Mouse (Mus musculus) kidney, embryonic 15.5 days (tissue): ENCODE results near the gene Gm10681. TPM values are rescaled to one million over a fixed set of nuclear protein-coding genes. Genes with fewer than 3 reads are reported as not detected.
A peak's percentile ranks its signal among the peaks of the same experiment; 100 is the strongest.
"Not testable (repeated sequence)": the region's sequence is repeated elsewhere in the genome, so short reads cannot be mapped to it uniquely, and the experiment has no call there.

Experiments used
- ATAC-seq: fragments of 200-750 bp; cut with Nextera tagmentation; replicated peaks from 2 replicates; pipeline ENCODE4 v1.8.0; 2017; ENCODE audit warnings: moderate TSS enrichment; ENCODE audit not compliant: low FRiP score
- H3K27ac ChIP-seq: fragments of 300-500 bp; sonication (generic); 2 replicates; pipeline ENCODE4 v1.5.1; 2015; ENCODE audit warnings: mild to moderate bottlenecking, inconsistent platforms
- H3K27me3 ChIP-seq: fragments of 300-500 bp; sonication (generic); 2 replicates; pipeline ENCODE4 v1.6.1; 2015; ENCODE audit warnings: inconsistent platforms
- H3K36me3 ChIP-seq: fragments of 300-500 bp; sonication (generic); 2 replicates; pipeline ENCODE4 v1.6.1; 2015; ENCODE audit warnings: inconsistent platforms
- H3K4me1 ChIP-seq: fragments of 300-500 bp; sonication (generic); 2 replicates; pipeline ENCODE4 v1.6.1; 2015; ENCODE audit warnings: inconsistent platforms
- H3K4me2 ChIP-seq: fragments of 300-500 bp; sonication (generic); 2 replicates; pipeline ENCODE4 v1.6.1; 2015; ENCODE audit warnings: moderate library complexity, mild to moderate bottlenecking, inconsistent platforms
- H3K4me3 ChIP-seq: fragments of 300-500 bp; sonication (generic); replicated peaks from 2 replicates; pipeline ENCODE4 v1.5.1; 2015; ENCODE audit warnings: mild to moderate bottlenecking, inconsistent platforms
- H3K9ac ChIP-seq: fragments of 300-500 bp; sonication (generic); 2 replicates; pipeline ENCODE4 v1.6.1; 2015; ENCODE audit warnings: mild to moderate bottlenecking, inconsistent platforms
- H3K9me3 ChIP-seq: fragments of 300-500 bp; sonication (generic); replicated peaks from 2 replicates; pipeline ENCODE4 v1.6.1; 2016; ENCODE audit warnings: inconsistent platforms
- WGBS: fragments of 180-500 bp; shearing (Covaris S2); methylation state at CpG from one replicate; pipeline ENCODE4 v1.1.7; 2015; ENCODE audit warnings: mixed read lengths; 5-methylcytosine and 5-hydroxymethylcytosine counted together
- polyA plus RNA-seq: library from polyadenylated mRNA; unstranded; fragments of >200 nt; fragmentation: Nextera tagmentation; extraction: Ambion mirVana; gene quantifications from 2 replicates; pipeline ENCODE4 v1.2.1, GENCODE M21; 2015

Gm10681 gene
- 49.8 and 57.4 TPM in 2 replicates for polyA plus RNA-seq

- Histone ChIP-seq H3K9ac (no peak within 1 kb of the TSS), H3K27me3 (no peaks in the 10 kb centered on the region)
- ATAC-seq = no peak
These were observed at the start of gene Gm10681 for GRCm38 (mm10) chr3:98588707-98589106. TSS of gene Gm10681 (minus strand) at chr3:98588807.

GRCm38 (mm10) chr3:98635145-98635544 lies 46.5 kb upstream of the Gm10681 start:
- no peaks in the 10 kb centered on the region for H3K9me3 ChIP-seq
- H3K27ac ChIP-seq = no peak overlapping the region
- H3K4me2 ChIP-seq = no peak overlapping the region
- H3K36me3 ChIP-seq = no peaks in the 10 kb centered on the region
- WGBS = 63% methylated on average over 1 of the region's 1 CpGs
- no peak overlapping the region for H3K4me3 ChIP-seq
- no peaks in the 10 kb centered on the region for H3K27me3 ChIP-seq
- no peaks in the 10 kb centered on the region for H3K4me1 ChIP-seq
- no peak overlapping the region for H3K9ac ChIP-seq
- ATAC-seq = no peak

More at GRCm38 (mm10) chr3:98588707-98589106, at the start of gene Gm10681:
- H3K9me3 ChIP-seq = no peaks in the 10 kb centered on the region
- no peaks in the 10 kb centered on the region for H3K36me3 ChIP-seq
- no peak within 1 kb of the TSS for H3K4me3 ChIP-seq
- no peak within 1 kb of the TSS for H3K4me2 ChIP-seq
- no peaks in the 10 kb centered on the region for H3K4me1 ChIP-seq
- H3K27ac ChIP-seq = no peak within 1 kb of the TSS

GRCm38 (mm10) chr3:98630152-98630551 lies 41.5 kb upstream of the Gm10681 start, which contains the start of gene Hsd3b5:
TSS of gene Hsd3b5 (minus strand) at chr3:98630252.
- no peaks in the 10 kb centered on the region for H3K36me3 ChIP-seq
- no peak for ATAC-seq
- H3K9me3 ChIP-seq = no peaks in the 10 kb centered on the region
- H3K4me1 ChIP-seq = no peaks in the 10 kb centered on the region
- H3K27ac ChIP-seq = no peak within 1 kb of the TSS
- no peak within 1 kb of the TSS for H3K4me3 ChIP-seq
- no peak within 1 kb of the TSS for H3K4me2 ChIP-seq
- no peaks in the 10 kb centered on the region for H3K27me3 ChIP-seq
- no peak within 1 kb of the TSS for H3K9ac ChIP-seq

GRCm38 (mm10) chr3:98629633-98630032 lies 41.0 kb upstream of the Gm10681 start:
- Histone ChIP-seq H3K27ac (no peak overlapping the region), H3K27me3 (no peaks in the 10 kb centered on the region), H3K4me3 (no peak overlapping the region), H3K4me1 (no peaks in the 10 kb centered on the region), H3K9ac (no peak overlapping the region), H3K36me3 (no peaks in the 10 kb centered on the region), H3K9me3 (no peaks in the 10 kb centered on the region), H3K4me2 (no peak overlapping the region)
- no peak for ATAC-seq
- WGBS = 89% methylated on average over 3 of the region's 3 CpGs

GRCm38 (mm10) chr3:98616786-98617185 lies 28.2 kb upstream of the Gm10681 start:
- H3K27ac ChIP-seq, H3K27me3 ChIP-seq, H3K4me1 ChIP-seq, H3K9ac ChIP-seq, H3K4me2 ChIP-seq, H3K4me3 ChIP-seq, H3K9me3 ChIP-seq, H3K36me3 ChIP-seq, ATAC-seq: not testable (repeated sequence)
- WGBS = 54% methylated on average over 1 of the region's 1 CpGs

- not testable (repeated sequence) for H3K4me1 ChIP-seq, H3K9me3 ChIP-seq, H3K27ac ChIP-seq, H3K9ac ChIP-seq, H3K27me3 ChIP-seq, H3K4me2 ChIP-seq, H3K36me3 ChIP-seq, H3K4me3 ChIP-seq
- WGBS = 19% methylated on average over 2 of the region's 2 CpGs
- ATAC-seq = 0 out of 2 replicates have a peak, but pooled peaks have one; percentile 16
These were observed 27.6 kb upstream of the Gm10681 start for GRCm38 (mm10) chr3:98616244-98616643.

GRCm38 (mm10) chr3:98614406-98614927 lies 25.9 kb upstream of the Gm10681 start:
- H3K9me3 ChIP-seq, H3K4me2 ChIP-seq, H3K36me3 ChIP-seq, H3K4me3 ChIP-seq, H3K27me3 ChIP-seq, H3K4me1 ChIP-seq, H3K9ac ChIP-seq: not testable (repeated sequence)
- peak; percentile 74 for ATAC-seq
- 48% methylated on average over 2 of the region's 2 CpGs for WGBS
- peak overlapping the region; percentile 78 for H3K27ac ChIP-seq

GRCm38 (mm10) chr3:98613963-98614362 lies 25.4 kb upstream of the Gm10681 start:
- Histone ChIP-seq H3K9ac (no peak overlapping the region), H3K4me1 (no peaks in the 10 kb centered on the region), H3K9me3 (no peaks in the 10 kb centered on the region), H3K4me3 (no peak overlapping the region), H3K27ac (peak overlapping the region; percentile 78), H3K4me2 (no peak overlapping the region), H3K36me3 (no peaks in the 10 kb centered on the region), H3K27me3 (no peaks in the 10 kb centered on the region)
- peak; percentile 52 for ATAC-seq

- not testable (repeated sequence) for H3K27me3 ChIP-seq, H3K9me3 ChIP-seq, H3K4me2 ChIP-seq, H3K4me3 ChIP-seq, H3K36me3 ChIP-seq, H3K9ac ChIP-seq, H3K27ac ChIP-seq, H3K4me1 ChIP-seq
- peak; percentile 84 for ATAC-seq
These were observed 24.9 kb upstream of the Gm10681 start for GRCm38 (mm10) chr3:98613540-98613939.

- WGBS = 86% methylated on average over 2 of the region's 2 CpGs
These were observed 886 bp downstream of the Gm10681 start for GRCm38 (mm10) chr3:98587721-98588120.

GRCm38 (mm10) chr3:98582622-98583021 lies 6.0 kb downstream of the Gm10681 start:
- H3K9me3 ChIP-seq, H3K27ac ChIP-seq, H3K4me3 ChIP-seq, H3K36me3 ChIP-seq, H3K27me3 ChIP-seq, H3K4me2 ChIP-seq, H3K9ac ChIP-seq, ATAC-seq, H3K4me1 ChIP-seq: not testable (repeated sequence)

More at GRCm38 (mm10) chr3:98587721-98588120, 886 bp downstream of the Gm10681 start:
- Histone ChIP-seq H3K27me3 (no peaks in the 10 kb centered on the region), H3K9me3 (no peaks in the 10 kb centered on the region), H3K9ac (no peak overlapping the region), H3K4me2 (no peak overlapping the region), H3K27ac (no peak overlapping the region), H3K36me3 (no peaks in the 10 kb centered on the region), H3K4me3 (no peak overlapping the region), H3K4me1 (no peaks in the 10 kb centered on the region)
- no peak for ATAC-seq

- H3K9me3 ChIP-seq, H3K4me1 ChIP-seq, H3K4me2 ChIP-seq, H3K27ac ChIP-seq, H3K4me3 ChIP-seq, ATAC-seq, H3K36me3 ChIP-seq, H3K9ac ChIP-seq, H3K27me3 ChIP-seq: not testable (repeated sequence)
- WGBS = no CpG with 5 or more reads among the region's 1 CpGs
These were observed 6.4 kb downstream of the Gm10681 start for GRCm38 (mm10) chr3:98582202-98582601.

- H3K36me3 ChIP-seq, H3K27me3 ChIP-seq, ATAC-seq, H3K4me1 ChIP-seq, H3K9ac ChIP-seq, H3K4me3 ChIP-seq, H3K27ac ChIP-seq, H3K4me2 ChIP-seq, H3K9me3 ChIP-seq: not testable (repeated sequence)
- 83% methylated on average over 1 of the region's 1 CpGs for WGBS
These were observed 7.6 kb downstream of the Gm10681 start for GRCm38 (mm10) chr3:98581024-98581423.
